Mouse (Mus musculus): ENCODE results near the gene Nupr1. TPM values are rescaled to one million over a fixed set of nuclear protein-coding genes. Genes with fewer than 3 reads are reported as not detected.

Nupr1 gene
- polyA plus RNA-seq, 1 experiment from 2014 or later, result 5.8 TPM

DNA sequence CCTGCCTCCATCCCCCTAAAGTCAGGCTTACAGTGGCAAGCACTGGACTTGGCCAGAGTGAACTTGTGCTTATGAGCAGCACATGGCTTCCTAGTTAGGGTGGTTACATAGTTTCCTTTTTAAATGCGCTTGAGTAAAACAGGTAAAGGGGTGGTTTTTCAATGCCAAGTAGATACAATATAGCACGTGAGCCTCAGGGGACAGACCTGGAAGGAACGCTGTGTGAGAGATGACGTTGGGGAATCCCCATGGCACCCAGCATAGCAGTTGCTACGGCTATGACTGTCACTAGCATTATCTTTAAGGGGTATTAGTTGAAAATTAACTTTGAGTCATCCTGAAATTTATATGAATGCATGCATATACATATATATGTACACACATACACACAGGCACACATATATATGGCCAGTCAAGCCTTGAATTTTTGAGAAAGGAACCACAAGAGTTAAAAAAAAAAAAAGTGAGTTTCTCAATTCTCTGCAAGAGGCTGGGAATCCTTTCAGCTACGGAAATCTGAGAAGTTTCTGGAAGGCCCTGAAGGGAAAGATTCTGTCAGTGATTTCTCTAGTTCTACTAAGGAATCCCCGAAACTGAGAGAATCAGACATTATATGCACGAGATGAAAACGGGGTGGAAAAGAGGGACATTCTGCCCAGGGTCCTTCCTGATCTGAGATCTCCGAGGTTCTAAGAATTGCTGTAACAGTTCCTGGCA, 10.9 kb downstream of the Nupr1 start:
- H3K4me3 ChIP-seq (ENCODE audit: low read depth, low read length), result no peak overlapping the region
- peaks cover 13% of the 10 kb centered on the region for H3K4me1 ChIP-seq (ENCODE audit: control insufficient read depth, low read depth, low read length)
- H3K9me3 ChIP-seq (replicated peaks; ENCODE audit: control insufficient read depth, low read length), result no peaks in the 10 kb centered on the region
- no peak overlapping the region for H3K4me2 ChIP-seq (ENCODE audit: low read depth, low read length)
- no peaks in the 10 kb centered on the region for H3K27me3 ChIP-seq (ENCODE audit: control insufficient read depth, insufficient read depth, low read depth, low read length)
- no peak overlapping the region for H3K27ac ChIP-seq (ENCODE audit: low read length)
- no peaks in the 10 kb centered on the region for H3K36me3 ChIP-seq (ENCODE audit: control insufficient read depth, insufficient read depth)
- ATAC-seq (ENCODE audit: low read depth), result no peak
- no peak overlapping the region for H3K9ac ChIP-seq (ENCODE audit: low read depth, low read length)
- 65% methylated on average over 10 of the region's 10 CpGs for WGBS (ENCODE audit: insufficient replicate concordance)

DNA sequence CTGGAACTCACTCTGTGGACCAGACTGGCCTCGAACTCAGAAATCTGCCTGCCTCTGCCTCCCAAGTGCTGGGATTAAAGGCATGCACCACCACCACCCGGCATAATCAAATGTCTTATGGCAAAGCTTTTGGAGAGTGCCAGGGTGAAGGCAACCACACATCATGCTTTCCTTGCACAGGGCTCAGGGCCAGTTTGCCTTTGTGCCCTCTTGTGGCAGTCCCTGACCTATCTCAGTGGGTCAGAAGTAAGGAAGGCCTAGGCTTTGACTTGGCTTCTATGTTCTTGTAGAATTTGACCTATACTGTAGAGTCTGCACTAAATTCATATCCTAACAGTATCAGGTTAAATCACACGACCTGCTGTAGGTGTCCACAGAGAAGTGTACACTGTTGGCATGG, 14.0 kb downstream of the Nupr1 start:
- H3K9me3 ChIP-seq (replicated peaks; ENCODE audit: control insufficient read depth, low read length), result no peaks in the 10 kb centered on the region
- H3K4me2 ChIP-seq (ENCODE audit: low read depth, low read length), result no peak overlapping the region
- H3K9ac ChIP-seq (ENCODE audit: low read depth, low read length), result no peak overlapping the region
- H3K36me3 ChIP-seq (ENCODE audit: control insufficient read depth, insufficient read depth), result no peaks in the 10 kb centered on the region
- H3K4me1 ChIP-seq (ENCODE audit: control insufficient read depth, low read depth, low read length), result peaks cover 2% of the 10 kb centered on the region
- H3K4me3 ChIP-seq (ENCODE audit: low read depth, low read length), result no peak overlapping the region
- no peak for ATAC-seq (ENCODE audit: low read depth)
- H3K27me3 ChIP-seq (ENCODE audit: control insufficient read depth, insufficient read depth, low read depth, low read length), result no peaks in the 10 kb centered on the region
- H3K27ac ChIP-seq (ENCODE audit: low read length), result no peak overlapping the region
- 48% methylated on average over 3 of the region's 3 CpGs for WGBS (ENCODE audit: insufficient replicate concordance)

DNA sequence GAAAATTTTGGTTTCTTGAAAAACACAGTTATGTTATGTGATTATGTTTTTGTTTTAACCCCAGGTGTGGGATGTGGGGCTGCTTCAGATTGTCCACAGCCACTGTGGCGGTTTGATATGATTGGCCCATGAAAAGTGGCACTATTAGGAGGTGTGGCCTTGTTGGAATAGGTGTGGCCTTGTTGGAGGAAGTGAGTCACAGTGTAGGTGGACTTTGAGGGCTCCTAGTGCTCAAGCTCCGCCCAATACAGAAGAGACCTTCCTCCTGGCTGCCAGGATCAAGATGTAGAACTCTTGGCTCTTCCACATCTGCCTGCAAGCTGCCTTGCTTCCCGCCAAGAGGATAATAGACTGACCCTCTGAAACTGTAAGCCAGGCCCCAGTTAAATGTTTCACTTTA, 17.9 kb downstream of the Nupr1 start:
- no peaks in the 10 kb centered on the region for H3K9me3 ChIP-seq (replicated peaks; ENCODE audit: control insufficient read depth, low read length)
- no peak overlapping the region for H3K4me3 ChIP-seq (ENCODE audit: low read depth, low read length)
- H3K9ac ChIP-seq (ENCODE audit: low read depth, low read length), result no peak overlapping the region
- no peak for ATAC-seq (ENCODE audit: low read depth)
- H3K27ac ChIP-seq (ENCODE audit: low read length), result no peak overlapping the region
- H3K4me1 ChIP-seq (ENCODE audit: control insufficient read depth, low read depth, low read length), result no peaks in the 10 kb centered on the region
- no peaks in the 10 kb centered on the region for H3K36me3 ChIP-seq (ENCODE audit: control insufficient read depth, insufficient read depth)
- H3K4me2 ChIP-seq (ENCODE audit: low read depth, low read length), result no peak overlapping the region
- no peaks in the 10 kb centered on the region for H3K27me3 ChIP-seq (ENCODE audit: control insufficient read depth, insufficient read depth, low read depth, low read length)
- WGBS (ENCODE audit: insufficient replicate concordance), result 64% methylated on average over 3 of the region's 3 CpGs

DNA sequence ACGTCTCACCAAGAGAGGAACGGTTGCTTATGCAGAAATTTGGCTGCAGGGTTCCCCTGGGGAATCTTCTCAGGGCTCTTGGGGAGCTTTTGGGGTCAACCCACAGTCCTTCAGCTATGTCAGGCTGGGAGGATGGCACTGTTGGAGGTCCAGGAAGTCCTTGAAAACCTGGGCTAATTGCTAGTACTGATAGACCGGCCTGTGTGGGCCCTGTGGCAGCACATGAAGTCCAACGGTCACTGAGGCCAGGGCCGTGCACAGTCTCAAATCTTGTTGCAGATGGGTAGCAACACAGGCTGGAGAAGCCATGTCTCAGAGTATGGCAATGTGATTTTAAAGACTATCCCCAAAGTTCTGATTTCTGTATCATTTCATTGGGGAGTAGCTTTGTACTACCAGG, 22.9 kb downstream of the Nupr1 start:
- Histone ChIP-seq H3K36me3 (ENCODE audit: control insufficient read depth, insufficient read depth) (no peaks in the 10 kb centered on the region), H3K27ac (ENCODE audit: low read length) (no peak overlapping the region), H3K9ac (ENCODE audit: low read depth, low read length) (no peak overlapping the region), H3K9me3 (replicated peaks; ENCODE audit: control insufficient read depth, low read length) (no peaks in the 10 kb centered on the region), H3K27me3 (ENCODE audit: control insufficient read depth, insufficient read depth, low read depth, low read length) (no peaks in the 10 kb centered on the region), H3K4me1 (ENCODE audit: control insufficient read depth, low read depth, low read length) (no peaks in the 10 kb centered on the region), H3K4me2 (ENCODE audit: low read depth, low read length) (no peak overlapping the region), H3K4me3 (ENCODE audit: low read depth, low read length) (no peak overlapping the region)
- WGBS (ENCODE audit: insufficient replicate concordance), result 48% methylated on average over 5 of the region's 5 CpGs
- ATAC-seq (ENCODE audit: low read depth), result no peak; the same call in 1 of the 2 replicates

DNA sequence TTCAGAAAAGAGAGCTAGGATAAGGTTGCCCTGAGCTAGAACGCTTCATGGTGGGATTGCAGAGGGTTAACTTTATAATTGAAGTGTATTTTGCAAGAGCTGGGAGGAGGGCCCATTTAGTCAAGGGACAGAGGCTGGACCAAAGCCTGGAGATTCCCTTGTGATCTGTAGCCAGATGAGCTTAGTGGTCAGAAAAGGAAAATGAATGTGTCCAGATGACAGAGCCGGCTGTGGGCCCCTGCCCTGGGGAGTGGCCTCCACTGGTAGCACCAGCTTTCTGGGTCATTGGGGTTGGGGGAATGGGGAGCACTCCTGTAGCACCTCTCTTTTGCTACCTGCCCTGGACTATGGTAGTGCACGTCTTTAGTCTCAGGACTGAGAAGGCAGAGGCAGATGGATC, 23.6 kb downstream of the Nupr1 start:
- no peaks in the 10 kb centered on the region for H3K27me3 ChIP-seq (ENCODE audit: control insufficient read depth, insufficient read depth, low read depth, low read length)
- 53% methylated on average over 3 of the region's 3 CpGs for WGBS (ENCODE audit: insufficient replicate concordance)
- H3K9ac ChIP-seq (ENCODE audit: low read depth, low read length), result no peak overlapping the region
- no peak for ATAC-seq (ENCODE audit: low read depth)
- no peaks in the 10 kb centered on the region for H3K4me1 ChIP-seq (ENCODE audit: control insufficient read depth, low read depth, low read length)
- H3K27ac ChIP-seq (ENCODE audit: low read length), result no peak overlapping the region; the same call in 1 of the 2 replicates
- H3K36me3 ChIP-seq (ENCODE audit: control insufficient read depth, insufficient read depth), result no peaks in the 10 kb centered on the region
- H3K4me3 ChIP-seq (ENCODE audit: low read depth, low read length), result no peak overlapping the region
- H3K4me2 ChIP-seq (ENCODE audit: low read depth, low read length), result no peak overlapping the region
- H3K9me3 ChIP-seq (replicated peaks; ENCODE audit: control insufficient read depth, low read length), result no peaks in the 10 kb centered on the region

DNA sequence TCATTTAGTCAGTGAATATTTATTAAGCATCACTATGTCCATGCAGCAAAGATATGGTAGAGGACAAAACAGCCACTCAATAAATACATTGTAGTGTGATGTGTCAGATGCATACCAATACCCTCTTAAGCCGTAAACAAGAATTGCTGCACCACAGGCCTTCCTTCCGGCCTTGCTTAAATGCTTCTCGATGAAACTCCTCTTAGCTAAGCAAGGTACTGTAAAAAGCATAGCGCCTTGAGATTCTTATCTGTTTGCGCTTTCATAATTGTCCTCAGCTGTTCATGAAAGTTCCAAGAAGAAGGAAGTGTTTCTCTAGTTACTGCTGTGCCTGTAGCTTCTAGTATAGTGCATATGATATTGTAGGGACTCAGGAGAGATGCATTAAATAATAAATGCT, 24.1 kb downstream of the Nupr1 start:
- Histone ChIP-seq H3K27me3 (ENCODE audit: control insufficient read depth, insufficient read depth, low read depth, low read length) (no peaks in the 10 kb centered on the region), H3K4me2 (ENCODE audit: low read depth, low read length) (no peak overlapping the region), H3K9me3 (replicated peaks; ENCODE audit: control insufficient read depth, low read length) (no peaks in the 10 kb centered on the region), H3K9ac (ENCODE audit: low read depth, low read length) (no peak overlapping the region), H3K4me1 (ENCODE audit: control insufficient read depth, low read depth, low read length) (no peaks in the 10 kb centered on the region), H3K4me3 (ENCODE audit: low read depth, low read length) (no peak overlapping the region), H3K36me3 (ENCODE audit: control insufficient read depth, insufficient read depth) (no peaks in the 10 kb centered on the region), H3K27ac (ENCODE audit: low read length) (no peak overlapping the region; the same call in 1 of the 2 replicates)
- no peak for ATAC-seq (ENCODE audit: low read depth)
- WGBS (ENCODE audit: insufficient replicate concordance), result 38% methylated on average over 5 of the region's 5 CpGs

DNA sequence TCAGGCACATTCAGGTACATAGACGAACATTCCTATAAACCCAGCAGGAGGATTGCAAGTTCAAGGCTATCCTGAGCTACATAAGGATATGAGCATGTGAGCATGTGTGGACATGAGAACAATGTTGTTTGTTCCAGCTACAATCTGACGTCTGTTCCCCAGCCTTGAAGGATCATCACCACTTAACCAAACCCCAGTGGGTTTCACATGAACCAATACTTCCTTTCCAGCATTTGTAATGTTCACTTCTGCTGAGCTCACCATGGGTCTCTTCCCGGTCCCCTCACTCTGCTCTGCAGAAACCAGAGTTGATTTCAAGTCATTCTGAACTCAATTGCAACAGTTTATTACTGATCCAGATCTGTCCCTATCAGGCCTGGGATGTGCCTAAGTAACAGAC, 28.0 kb downstream of the Nupr1 start:
- H3K4me1 ChIP-seq (ENCODE audit: control insufficient read depth, low read depth, low read length), result no peaks in the 10 kb centered on the region
- H3K4me3 ChIP-seq (ENCODE audit: low read depth, low read length), result no peak overlapping the region
- no peak for ATAC-seq (ENCODE audit: low read depth)
- no peak overlapping the region for H3K9ac ChIP-seq (ENCODE audit: low read depth, low read length)
- H3K4me2 ChIP-seq (ENCODE audit: low read depth, low read length), result no peak overlapping the region
- no peaks in the 10 kb centered on the region for H3K27me3 ChIP-seq (ENCODE audit: control insufficient read depth, insufficient read depth, low read depth, low read length)
- no peaks in the 10 kb centered on the region for H3K36me3 ChIP-seq (ENCODE audit: control insufficient read depth, insufficient read depth)
- H3K9me3 ChIP-seq (replicated peaks; ENCODE audit: control insufficient read depth, low read length), result no peaks in the 10 kb centered on the region
- WGBS (ENCODE audit: insufficient replicate concordance), result 46% methylated on average over 3 of the region's 3 CpGs
- H3K27ac ChIP-seq (ENCODE audit: low read length), result no peak overlapping the region

DNA sequence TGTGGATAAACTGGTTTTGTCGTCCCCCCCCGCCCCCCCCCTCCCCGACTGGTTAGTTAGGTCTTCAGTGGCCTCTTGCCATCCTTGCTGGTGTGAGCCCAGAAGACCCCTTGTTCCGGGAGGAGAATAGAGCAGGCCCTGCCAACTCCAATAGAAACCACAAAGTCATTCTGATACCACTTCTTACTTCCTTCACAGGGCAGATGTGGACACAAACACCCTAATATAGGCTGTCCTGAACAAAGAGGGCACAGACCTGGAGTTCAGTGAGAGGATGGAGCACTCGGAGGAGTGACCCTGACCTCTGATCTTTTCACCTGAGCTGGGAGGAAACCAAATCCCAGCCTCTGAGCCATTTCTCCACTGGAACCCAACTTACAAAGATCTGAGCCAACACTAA, 28.8 kb downstream of the Nupr1 start:
- Histone ChIP-seq H3K9ac (ENCODE audit: low read depth, low read length) (no peak overlapping the region), H3K27me3 (ENCODE audit: control insufficient read depth, insufficient read depth, low read depth, low read length) (no peaks in the 10 kb centered on the region), H3K4me2 (ENCODE audit: low read depth, low read length) (no peak overlapping the region), H3K27ac (ENCODE audit: low read length) (no peak overlapping the region), H3K4me1 (ENCODE audit: control insufficient read depth, low read depth, low read length) (no peaks in the 10 kb centered on the region), H3K36me3 (ENCODE audit: control insufficient read depth, insufficient read depth) (no peaks in the 10 kb centered on the region), H3K4me3 (ENCODE audit: low read depth, low read length) (no peak overlapping the region), H3K9me3 (replicated peaks; ENCODE audit: control insufficient read depth, low read length) (no peaks in the 10 kb centered on the region)
- no peak for ATAC-seq (ENCODE audit: low read depth)
- 16% methylated on average over 5 of the region's 5 CpGs for WGBS (ENCODE audit: insufficient replicate concordance)

DNA sequence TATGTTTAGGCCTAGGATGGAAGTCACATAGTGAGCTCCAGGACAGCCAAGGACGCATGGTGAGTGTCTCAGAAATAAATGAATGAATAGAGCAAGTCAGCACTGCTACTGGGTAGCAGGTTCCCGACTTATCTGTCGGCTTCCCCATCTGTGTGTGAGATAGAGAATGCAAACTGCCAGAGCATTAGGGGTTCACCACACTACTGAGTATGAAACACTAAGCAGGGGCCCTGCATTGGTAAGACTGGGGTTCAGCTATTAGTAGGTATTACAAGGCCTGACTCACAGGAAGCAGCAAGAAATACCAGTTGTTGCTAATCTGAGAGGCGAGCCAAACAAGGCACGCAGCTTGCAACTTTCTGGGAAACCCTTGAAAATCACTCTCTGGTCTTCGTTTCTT, 31.7 kb downstream of the Nupr1 start:
- no peaks in the 10 kb centered on the region for H3K9me3 ChIP-seq (replicated peaks; ENCODE audit: control insufficient read depth, low read length)
- no peak overlapping the region for H3K4me3 ChIP-seq (ENCODE audit: low read depth, low read length)
- H3K27me3 ChIP-seq (ENCODE audit: control insufficient read depth, insufficient read depth, low read depth, low read length), result no peaks in the 10 kb centered on the region
- no peak overlapping the region for H3K9ac ChIP-seq (ENCODE audit: low read depth, low read length)
- H3K4me2 ChIP-seq (ENCODE audit: low read depth, low read length), result no peak overlapping the region
- WGBS (ENCODE audit: insufficient replicate concordance), result 47% methylated on average over 6 of the region's 6 CpGs
- no peak overlapping the region for H3K27ac ChIP-seq (ENCODE audit: low read length)
- no peaks in the 10 kb centered on the region; the same call in 1 of the 2 replicates for H3K4me1 ChIP-seq (ENCODE audit: control insufficient read depth, low read depth, low read length)
- no peak for ATAC-seq (ENCODE audit: low read depth)
- H3K36me3 ChIP-seq (ENCODE audit: control insufficient read depth, insufficient read depth), result no peaks in the 10 kb centered on the region

Data from liver, embryonic 16.5 days (tissue).